Mouse (Mus musculus): ENCODE measurements around the gene Nucb1. TPM values are rescaled to one million over a fixed set of nuclear protein-coding genes. Genes with fewer than 3 reads are reported as not detected.
"Not testable (repeated sequence)": the region's sequence is repeated elsewhere in the genome, so short reads cannot be mapped to it uniquely, and the experiment has no call there.

Gene Nucb1
- polyA plus RNA-seq, 1 experiment from 2014 or later, result 124 TPM

DNA sequence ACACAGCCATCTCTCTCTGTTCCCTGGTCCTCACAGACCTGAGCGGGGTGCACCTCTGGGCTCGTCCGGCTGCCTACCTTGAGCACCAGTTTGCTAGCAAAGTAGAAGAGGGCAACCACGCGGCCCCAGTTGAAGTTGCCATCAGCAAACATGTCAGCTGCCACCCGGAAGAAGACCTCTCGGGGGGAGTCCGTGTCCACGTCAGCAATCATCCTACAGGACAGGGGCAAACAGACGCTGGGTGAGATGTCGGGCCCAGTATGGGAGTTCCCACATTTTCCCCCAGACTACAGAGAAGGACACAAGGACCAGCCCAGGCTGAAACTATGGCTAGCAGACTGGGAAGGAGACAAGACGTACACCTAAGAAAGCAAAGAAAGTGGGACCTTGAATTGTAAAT is 45.1 kb downstream of the Nucb1 start:
- H3K9me3 ChIP-seq (replicated peaks; ENCODE audit: control insufficient read depth, low read length), result no peaks in the 10 kb centered on the region
- no peak overlapping the region for H3K9ac ChIP-seq (ENCODE audit: low read depth, low read length)
- no peak overlapping the region for H3K27ac ChIP-seq (ENCODE audit: low read length)
- WGBS (ENCODE audit: insufficient replicate concordance), result 88% methylated on average over 12 of the region's 12 CpGs
- peaks cover 11% of the 10 kb centered on the region for H3K36me3 ChIP-seq (ENCODE audit: control insufficient read depth, insufficient read depth)
- H3K27me3 ChIP-seq (ENCODE audit: control insufficient read depth, insufficient read depth, low read depth, low read length), result no peaks in the 10 kb centered on the region
- no peak overlapping the region for H3K4me2 ChIP-seq (ENCODE audit: low read depth, low read length)
- no peak for ATAC-seq (ENCODE audit: low read depth)
- peak overlapping the region; percentile 78 for H3K4me3 ChIP-seq (ENCODE audit: low read depth, low read length)
- H3K4me1 ChIP-seq (ENCODE audit: control insufficient read depth, low read depth, low read length), result peaks cover 40% of the 10 kb centered on the region

GRCm38 (mm10) chr7:45463987-45464778 is 46.0 kb downstream of the Nucb1 start:
- no peak overlapping the region for H3K9ac ChIP-seq (ENCODE audit: low read depth, low read length)
- 84% methylated on average over 7 of the region's 7 CpGs for WGBS (ENCODE audit: insufficient replicate concordance)
- no peak for ATAC-seq (ENCODE audit: low read depth)
- no peaks in the 10 kb centered on the region for H3K27me3 ChIP-seq (ENCODE audit: control insufficient read depth, insufficient read depth, low read depth, low read length)
- H3K27ac ChIP-seq (ENCODE audit: low read length), result 0 out of 2 replicates have a peak overlapping the region, but pooled peaks have one; percentile 43
- H3K4me1 ChIP-seq (ENCODE audit: control insufficient read depth, low read depth, low read length), result peaks cover 43% of the 10 kb centered on the region
- no peaks in the 10 kb centered on the region for H3K9me3 ChIP-seq (replicated peaks; ENCODE audit: control insufficient read depth, low read length)
- no peak overlapping the region for H3K4me3 ChIP-seq (ENCODE audit: low read depth, low read length)
- peaks cover 11% of the 10 kb centered on the region for H3K36me3 ChIP-seq (ENCODE audit: control insufficient read depth, insufficient read depth)
- H3K4me2 ChIP-seq (ENCODE audit: low read depth, low read length), result no peak overlapping the region

- Histone ChIP-seq H3K4me1 (ENCODE audit: control insufficient read depth, low read depth, low read length) (peaks cover 49% of the 10 kb centered on the region), H3K36me3 (ENCODE audit: control insufficient read depth, insufficient read depth) (peaks cover 21% of the 10 kb centered on the region)
- H3K4me2 ChIP-seq (ENCODE audit: low read depth, low read length); ATAC-seq (ENCODE audit: low read depth); H3K9ac ChIP-seq (ENCODE audit: low read depth, low read length); H3K9me3 ChIP-seq (replicated peaks; ENCODE audit: control insufficient read depth, low read length); H3K27ac ChIP-seq (ENCODE audit: low read length); H3K27me3 ChIP-seq (ENCODE audit: control insufficient read depth, insufficient read depth, low read depth, low read length); H3K4me3 ChIP-seq (ENCODE audit: low read depth, low read length): not testable (repeated sequence)
- 70% methylated on average over 4 of the region's 4 CpGs for WGBS (ENCODE audit: insufficient replicate concordance)
Observed at GRCm38 (mm10) chr7:45462868-45463267, 47.3 kb downstream of the Nucb1 start.

GRCm38 (mm10) chr7:45462325-45462724 is 47.9 kb downstream of the Nucb1 start:
- Histone ChIP-seq H3K4me3 (ENCODE audit: low read depth, low read length) (no peak overlapping the region), H3K9me3 (replicated peaks; ENCODE audit: control insufficient read depth, low read length) (no peaks in the 10 kb centered on the region), H3K9ac (ENCODE audit: low read depth, low read length) (no peak overlapping the region), H3K36me3 (ENCODE audit: control insufficient read depth, insufficient read depth) (peaks cover 27% of the 10 kb centered on the region), H3K27ac (ENCODE audit: low read length) (peak overlapping the region; percentile 99; the same call in 1 of the 2 replicates), H3K27me3 (ENCODE audit: control insufficient read depth, insufficient read depth, low read depth, low read length) (no peaks in the 10 kb centered on the region), H3K4me1 (ENCODE audit: control insufficient read depth, low read depth, low read length) (peaks cover 54% of the 10 kb centered on the region), H3K4me2 (ENCODE audit: low read depth, low read length) (no peak overlapping the region)
- ATAC-seq (ENCODE audit: low read depth), result no peak
- WGBS (ENCODE audit: insufficient replicate concordance), result 77% methylated on average over 4 of the region's 4 CpGs

DNA sequence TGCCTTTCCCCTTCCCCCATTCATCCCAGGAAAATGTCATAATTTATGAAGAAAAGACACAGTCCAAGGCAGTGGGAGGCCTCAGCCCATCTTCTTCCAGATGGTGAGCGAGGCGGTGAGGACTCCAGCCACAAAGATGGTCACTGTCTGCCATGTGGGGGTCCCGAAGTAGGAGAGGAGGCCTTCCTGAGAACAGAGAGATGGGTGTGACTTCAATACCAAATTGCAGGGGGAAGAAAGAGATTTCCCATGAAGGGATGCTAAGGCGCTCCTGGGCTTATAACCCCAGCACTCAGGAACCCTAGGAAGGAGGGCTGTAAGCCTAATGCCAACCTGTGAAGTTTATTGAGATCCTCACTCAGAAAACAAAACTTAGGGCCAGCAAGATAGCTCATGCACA is 48.4 kb downstream of the Nucb1 start:
- Histone ChIP-seq H3K27ac (ENCODE audit: low read length) (peak overlapping the region; percentile 99), H3K9me3 (replicated peaks; ENCODE audit: control insufficient read depth, low read length) (no peaks in the 10 kb centered on the region), H3K4me1 (ENCODE audit: control insufficient read depth, low read depth, low read length) (peaks cover 54% of the 10 kb centered on the region), H3K4me2 (ENCODE audit: low read depth, low read length) (peak overlapping the region; percentile 79; the same call in 1 of the 2 replicates), H3K27me3 (ENCODE audit: control insufficient read depth, insufficient read depth, low read depth, low read length) (no peaks in the 10 kb centered on the region), H3K9ac (ENCODE audit: low read depth, low read length) (peak overlapping the region; percentile 52; the same call in 1 of the 2 replicates), H3K4me3 (ENCODE audit: low read depth, low read length) (peak overlapping the region; percentile 35), H3K36me3 (ENCODE audit: control insufficient read depth, insufficient read depth) (peaks cover 31% of the 10 kb centered on the region)
- WGBS (ENCODE audit: insufficient replicate concordance), result 88% methylated on average over 4 of the region's 4 CpGs
- no peak for ATAC-seq (ENCODE audit: low read depth)

DNA sequence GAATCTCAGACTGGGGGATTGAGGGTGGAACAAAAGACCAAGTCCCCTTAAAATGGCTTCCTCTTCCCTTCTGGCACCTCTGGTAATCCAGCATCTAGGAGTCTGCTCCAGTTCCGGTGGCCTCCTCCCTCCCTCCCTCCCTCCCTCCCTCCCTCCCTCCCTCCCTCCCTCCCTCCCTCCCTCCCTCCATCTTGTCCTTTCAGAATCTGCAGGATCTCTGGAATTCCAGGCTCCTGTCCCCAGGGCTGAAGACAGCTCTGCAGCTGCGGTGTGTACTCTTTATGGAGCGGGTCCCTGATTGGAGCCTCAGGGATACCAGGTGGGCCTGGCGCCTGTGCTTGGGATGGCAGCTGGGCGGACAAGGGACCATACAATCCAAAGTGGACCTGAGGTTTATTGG is 48.9 kb downstream of the Nucb1 start:
- Histone ChIP-seq H3K4me2 (ENCODE audit: low read depth, low read length) (peak overlapping the region; percentile 79), H3K27me3 (ENCODE audit: control insufficient read depth, insufficient read depth, low read depth, low read length) (no peaks in the 10 kb centered on the region), H3K9me3 (replicated peaks; ENCODE audit: control insufficient read depth, low read length) (no peaks in the 10 kb centered on the region), H3K36me3 (ENCODE audit: control insufficient read depth, insufficient read depth) (peaks cover 31% of the 10 kb centered on the region), H3K27ac (ENCODE audit: low read length) (peak overlapping the region; percentile 99), H3K4me3 (ENCODE audit: low read depth, low read length) (peak overlapping the region; percentile 70), H3K4me1 (ENCODE audit: control insufficient read depth, low read depth, low read length) (peaks cover 58% of the 10 kb centered on the region), H3K9ac (ENCODE audit: low read depth, low read length) (peak overlapping the region; percentile 70)
- 50% methylated on average over 5 of the region's 5 CpGs for WGBS (ENCODE audit: insufficient replicate concordance)
- ATAC-seq (ENCODE audit: low read depth), result peak; percentile 8

DNA sequence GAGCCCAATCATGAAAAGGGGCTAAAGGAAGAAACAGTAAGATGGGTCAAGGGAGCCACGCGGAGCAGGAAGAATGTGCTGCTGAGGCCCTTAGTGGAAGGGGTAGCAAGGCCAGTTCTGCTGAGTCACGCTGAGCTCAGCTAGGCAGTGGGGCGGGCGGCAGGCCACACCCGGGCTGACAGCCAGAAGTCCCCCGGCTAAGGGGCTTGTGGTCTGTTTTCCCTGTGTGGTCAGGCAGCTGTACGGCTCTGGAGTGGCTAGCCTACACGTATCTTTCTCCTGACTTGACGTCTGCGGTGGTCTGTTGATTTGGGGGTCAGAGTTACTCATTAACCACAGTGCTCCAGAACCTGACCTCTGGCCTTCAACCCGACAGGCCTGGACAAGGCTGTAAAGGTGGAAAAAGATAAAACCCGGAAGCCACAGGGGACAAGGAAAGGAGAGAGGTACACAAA is 49.3 kb downstream of the Nucb1 start:
- H3K9ac ChIP-seq (ENCODE audit: low read depth, low read length), result peak overlapping the region; percentile 70
- H3K4me2 ChIP-seq (ENCODE audit: low read depth, low read length), result peak overlapping the region; percentile 79
- 2% methylated on average over 13 of the region's 13 CpGs for WGBS (ENCODE audit: insufficient replicate concordance)
- peak overlapping the region; percentile 99 for H3K27ac ChIP-seq (ENCODE audit: low read length)
- peak overlapping the region; percentile 70 for H3K4me3 ChIP-seq (ENCODE audit: low read depth, low read length)
- no peaks in the 10 kb centered on the region for H3K27me3 ChIP-seq (ENCODE audit: control insufficient read depth, insufficient read depth, low read depth, low read length)
- H3K4me1 ChIP-seq (ENCODE audit: control insufficient read depth, low read depth, low read length), result peaks cover 58% of the 10 kb centered on the region
- ATAC-seq (ENCODE audit: low read depth), result peak; percentile 70
- no peaks in the 10 kb centered on the region for H3K9me3 ChIP-seq (replicated peaks; ENCODE audit: control insufficient read depth, low read length)
- peaks cover 31% of the 10 kb centered on the region for H3K36me3 ChIP-seq (ENCODE audit: control insufficient read depth, insufficient read depth)

- peaks cover 31% of the 10 kb centered on the region for H3K36me3 ChIP-seq (ENCODE audit: control insufficient read depth, insufficient read depth)
- no peaks in the 10 kb centered on the region for H3K27me3 ChIP-seq (ENCODE audit: control insufficient read depth, insufficient read depth, low read depth, low read length)
- 26% methylated on average over 7 of the region's 7 CpGs for whole genome bisulfite sequencing (ENCODE audit: insufficient replicate concordance)
- peak overlapping the region; percentile 79 for H3K4me2 ChIP-seq (ENCODE audit: low read depth, low read length)
- peak overlapping the region; percentile 99 for H3K27ac ChIP-seq (ENCODE audit: low read length)
- H3K4me3 ChIP-seq (ENCODE audit: low read depth, low read length), result peak overlapping the region; percentile 70
- H3K4me1 ChIP-seq (ENCODE audit: control insufficient read depth, low read depth, low read length), result peaks cover 53% of the 10 kb centered on the region
- H3K9me3 ChIP-seq (replicated peaks; ENCODE audit: control insufficient read depth, low read length), result no peaks in the 10 kb centered on the region
- no peak for ATAC-seq (ENCODE audit: low read depth)
- peak overlapping the region; percentile 70 for H3K9ac ChIP-seq (ENCODE audit: low read depth, low read length)
Observed at GRCm38 (mm10) chr7:45460377-45460776, 49.8 kb downstream of the Nucb1 start.

- H3K4me3 ChIP-seq (ENCODE audit: low read depth, low read length), result peak within 1 kb of the TSS; percentile 70
- peaks cover 50% of the 10 kb centered on the region for H3K4me1 ChIP-seq (ENCODE audit: control insufficient read depth, low read depth, low read length)
- peak within 1 kb of the TSS; percentile 99 for H3K27ac ChIP-seq (ENCODE audit: low read length)
- peaks cover 29% of the 10 kb centered on the region for H3K36me3 ChIP-seq (ENCODE audit: control insufficient read depth, insufficient read depth)
- peak within 1 kb of the TSS; percentile 71 for H3K9ac ChIP-seq (ENCODE audit: low read depth, low read length)
- H3K4me2 ChIP-seq (ENCODE audit: low read depth, low read length), result peak within 1 kb of the TSS; percentile 84
- peak; percentile 88 for ATAC-seq (ENCODE audit: low read depth)
- not testable (repeated sequence) for H3K9me3 ChIP-seq (replicated peaks; ENCODE audit: control insufficient read depth, low read length); H3K27me3 ChIP-seq (ENCODE audit: control insufficient read depth, insufficient read depth, low read depth, low read length)
- WGBS (ENCODE audit: insufficient replicate concordance), result under 1% methylated on average over 35 of the region's 37 CpGs
Observed at GRCm38 (mm10) chr7:45459564-45460140, 50.6 kb downstream of the Nucb1 start, which contains the start of gene Ftl1. TSS of gene Ftl1 (minus strand) at chr7:45459884.

Measured in liver, embryonic 16.5 days (tissue).